Mouse (Mus musculus) heart, embryonic 14.5 days (tissue): Measurements from ENCODE around the gene Tlr11. TPM values are rescaled to one million over a fixed set of nuclear protein-coding genes. Genes with fewer than 3 reads are reported as not detected.

Source experiments
- ATAC-seq: fragments of 200-750 bp; cut with Nextera tagmentation; 2 replicates; pipeline ENCODE4 v1.8.0; 2017; ENCODE audit warnings: low read depth, moderate TSS enrichment; ENCODE audit not compliant: insufficient number of reproducible peaks, insufficient read depth, low FRiP score
- H3K27ac ChIP-seq, 2 experiments: fragments of 200-500 bp in 1 of 2; fragments of 300-500 bp in 1 of 2; sonication (generic) in 1 of 2; replicated peaks in 1 of 2; 2 replicates each; pipeline ENCODE4 v1.5.1; 2012 to 2014; ENCODE audit warnings: low read depth in 2 of 2, low read length in 2 of 2, control low read depth in 1 of 2, mild to moderate bottlenecking in 1 of 2, mixed read lengths in 1 of 2; ENCODE audit not compliant: control insufficient read depth in 1 of 2, insufficient read depth in 1 of 2
- H3K27me3 ChIP-seq: fragments of 300-500 bp; sonication (generic); 2 replicates; pipeline ENCODE4 v1.6.1; 2014; ENCODE audit warnings: mild to moderate bottlenecking, low read length, control low read depth; ENCODE audit not compliant: control insufficient read depth, insufficient read depth
- H3K36me3 ChIP-seq: fragments of 300-500 bp; sonication (generic); 2 replicates; pipeline ENCODE4 v1.6.1; 2014; ENCODE audit warnings: mild to moderate bottlenecking, control low read depth, low read length, mixed read lengths; ENCODE audit not compliant: control insufficient read depth, insufficient read depth
- H3K4me1 ChIP-seq, 2 experiments: fragments of 200-500 bp in 1 of 2; fragments of 300-500 bp in 1 of 2; sonication (generic) in 1 of 2; 2 replicates each; pipeline ENCODE4 v1.6.1; 2012 to 2014; ENCODE audit warnings: low read length in 2 of 2, control low read depth in 1 of 2, mixed read lengths in 1 of 2; ENCODE audit not compliant: control insufficient read depth in 2 of 2, insufficient read depth in 2 of 2
- H3K4me2 ChIP-seq: fragments of 300-500 bp; sonication (generic); 2 replicates; pipeline ENCODE4 v1.6.1; 2014; ENCODE audit warnings: mild to moderate bottlenecking, low read length
- H3K4me3 ChIP-seq, 2 experiments: fragments of 200-500 bp in 1 of 2; fragments of 300-500 bp in 1 of 2; sonication (generic) in 1 of 2; 2 replicates each; pipeline ENCODE4 v1.5.1; 2012 to 2014; ENCODE audit warnings: low read length in 2 of 2, mild to moderate bottlenecking in 2 of 2, control low read depth in 1 of 2, low read depth in 1 of 2, moderate library complexity in 1 of 2; ENCODE audit not compliant: control insufficient read depth in 1 of 2, insufficient read depth in 1 of 2
- H3K9ac ChIP-seq: fragments of 300-500 bp; sonication (generic); 2 replicates; pipeline ENCODE4 v1.6.1; 2014; ENCODE audit warnings: mild to moderate bottlenecking, low read length
- H3K9me3 ChIP-seq: fragments of 300-500 bp; sonication (generic); 2 replicates; pipeline ENCODE4 v1.6.1; 2016; ENCODE audit warnings: low read length, control low read depth; ENCODE audit not compliant: control insufficient read depth
- WGBS: fragments of 180-500 bp; shearing (Covaris S2); extraction: QIAGEN DNeasy Blood & Tissue Kit; methylation state at CpG from one replicate; pipeline ENCODE4 v1.1.7; 2014; 5-methylcytosine and 5-hydroxymethylcytosine counted together
- polyA plus RNA-seq: library from polyadenylated mRNA; unstranded; fragments of >200 nt; fragmentation: Nextera tagmentation; extraction: Ambion mirVana; gene quantifications from 2 replicates; pipeline ENCODE4 v1.2.1, GENCODE M21; 2014

Tlr11 gene
- polyA plus RNA-seq = not detected in 2 replicates

- H3K9ac ChIP-seq = no peak within 1 kb of the TSS
- H3K27ac ChIP-seq = no peak within 1 kb of the TSS
- no peaks in the 10 kb centered on the region for H3K36me3 ChIP-seq
- H3K9me3 ChIP-seq = no peaks in the 10 kb centered on the region
- no peak within 1 kb of the TSS for H3K4me2 ChIP-seq
- WGBS = 84% methylated on average over 2 of the region's 2 CpGs
- no peak for ATAC-seq
- no peaks in the 10 kb centered on the region for H3K4me1 ChIP-seq
- no peak within 1 kb of the TSS for H3K4me3 ChIP-seq
- H3K27me3 ChIP-seq = no peaks in the 10 kb centered on the region
Observed at GRCm38 (mm10) chr14:50357593-50357992, at the start of gene Tlr11. Gene Tlr11 (plus strand): TSS chr14:50357914.

GRCm38 (mm10) chr14:50326661-50327060, 31.1 kb upstream of the Tlr11 start, which contains the start of gene Olfr734:
Gene Olfr734 (minus strand): TSS chr14:50326761.
- Histone ChIP-seq H3K4me2 (no peak within 1 kb of the TSS), H3K27me3 (no peaks in the 10 kb centered on the region), H3K4me3 (no peak within 1 kb of the TSS), H3K27ac (no peak within 1 kb of the TSS), H3K9me3 (no peaks in the 10 kb centered on the region), H3K36me3 (no peaks in the 10 kb centered on the region), H3K4me1 (no peaks in the 10 kb centered on the region), H3K9ac (no peak within 1 kb of the TSS)
- no peak for ATAC-seq
- WGBS = 64% methylated on average over 1 of the region's 1 CpGs

- H3K36me3 ChIP-seq = no peaks in the 10 kb centered on the region
- no peak within 1 kb of the TSS for H3K4me3 ChIP-seq
- H3K9ac ChIP-seq = no peak within 1 kb of the TSS
- H3K9me3 ChIP-seq = no peaks in the 10 kb centered on the region
- no peak within 1 kb of the TSS for H3K4me2 ChIP-seq
- no peaks in the 10 kb centered on the region for H3K27me3 ChIP-seq
- no peaks in the 10 kb centered on the region for H3K4me1 ChIP-seq
- H3K27ac ChIP-seq = no peak within 1 kb of the TSS
- 79% methylated on average over 2 of the region's 2 CpGs for WGBS
- no peak for ATAC-seq
Observed at GRCm38 (mm10) chr14:50348796-50349195, 8.9 kb upstream of the Tlr11 start, which contains the start of gene Olfr735. Gene Olfr735 (minus strand): TSS chr14:50348872.

GRCm38 (mm10) chr14:50352438-50352837, 5.3 kb upstream of the Tlr11 start:
- Histone ChIP-seq H3K4me3 (no peak overlapping the region), H3K27me3 (no peaks in the 10 kb centered on the region), H3K9me3 (no peaks in the 10 kb centered on the region), H3K9ac (no peak overlapping the region), H3K27ac (no peak overlapping the region), H3K4me2 (no peak overlapping the region), H3K4me1 (no peaks in the 10 kb centered on the region), H3K36me3 (no peaks in the 10 kb centered on the region)
- ATAC-seq = no peak
- 31% methylated on average over 3 of the region's 3 CpGs for WGBS

- H3K4me1 ChIP-seq = no peaks in the 10 kb centered on the region
- no peaks in the 10 kb centered on the region for H3K9me3 ChIP-seq
- no peak overlapping the region for H3K4me2 ChIP-seq
- ATAC-seq = no peak
- H3K4me3 ChIP-seq = no peak overlapping the region
- 72% methylated on average over 2 of the region's 2 CpGs for WGBS
- H3K36me3 ChIP-seq = no peaks in the 10 kb centered on the region
- no peaks in the 10 kb centered on the region for H3K27me3 ChIP-seq
- H3K27ac ChIP-seq = no peak overlapping the region
- H3K9ac ChIP-seq = no peak overlapping the region
Observed at GRCm38 (mm10) chr14:50356725-50357124, 989 bp upstream of the Tlr11 start.

- no peak overlapping the region for H3K9ac ChIP-seq
- no peaks in the 10 kb centered on the region for H3K4me1 ChIP-seq
- H3K27ac ChIP-seq = no peak overlapping the region
- ATAC-seq = no peak
- H3K36me3 ChIP-seq = no peaks in the 10 kb centered on the region
- H3K27me3 ChIP-seq = no peaks in the 10 kb centered on the region
- 74% methylated on average over 3 of the region's 3 CpGs for WGBS
- no peaks in the 10 kb centered on the region for H3K9me3 ChIP-seq
- H3K4me2 ChIP-seq = no peak overlapping the region
- no peak overlapping the region for H3K4me3 ChIP-seq
Observed at GRCm38 (mm10) chr14:50360480-50360879, 2.8 kb downstream of the Tlr11 start.

GRCm38 (mm10) chr14:50363561-50363960, 5.8 kb downstream of the Tlr11 start:
- WGBS = 85% methylated on average over 2 of the region's 2 CpGs
- Histone ChIP-seq H3K4me2 (no peak overlapping the region), H3K27ac (no peak overlapping the region), H3K36me3 (no peaks in the 10 kb centered on the region), H3K4me3 (no peak overlapping the region), H3K27me3 (no peaks in the 10 kb centered on the region), H3K9ac (no peak overlapping the region), H3K4me1 (no peaks in the 10 kb centered on the region), H3K9me3 (no peaks in the 10 kb centered on the region)
- no peak for ATAC-seq

GRCm38 (mm10) chr14:50380863-50381262, 23.1 kb downstream of the Tlr11 start, which contains the start of gene Olfr736:
Gene Olfr736 (plus strand): TSS chr14:50381163.
- H3K27me3 ChIP-seq = no peaks in the 10 kb centered on the region
- no peaks in the 10 kb centered on the region for H3K9me3 ChIP-seq
- no peaks in the 10 kb centered on the region for H3K36me3 ChIP-seq
- no peak within 1 kb of the TSS for H3K9ac ChIP-seq
- 77% methylated on average over 2 of the region's 2 CpGs for WGBS
- H3K4me2 ChIP-seq = no peak within 1 kb of the TSS
- no peaks in the 10 kb centered on the region for H3K4me1 ChIP-seq
- H3K4me3 ChIP-seq = no peak within 1 kb of the TSS
- no peak within 1 kb of the TSS for H3K27ac ChIP-seq
- no peak for ATAC-seq
